19 mouse cellular contexts compared by ENCODE assay signal in the genomic region with DNA sequence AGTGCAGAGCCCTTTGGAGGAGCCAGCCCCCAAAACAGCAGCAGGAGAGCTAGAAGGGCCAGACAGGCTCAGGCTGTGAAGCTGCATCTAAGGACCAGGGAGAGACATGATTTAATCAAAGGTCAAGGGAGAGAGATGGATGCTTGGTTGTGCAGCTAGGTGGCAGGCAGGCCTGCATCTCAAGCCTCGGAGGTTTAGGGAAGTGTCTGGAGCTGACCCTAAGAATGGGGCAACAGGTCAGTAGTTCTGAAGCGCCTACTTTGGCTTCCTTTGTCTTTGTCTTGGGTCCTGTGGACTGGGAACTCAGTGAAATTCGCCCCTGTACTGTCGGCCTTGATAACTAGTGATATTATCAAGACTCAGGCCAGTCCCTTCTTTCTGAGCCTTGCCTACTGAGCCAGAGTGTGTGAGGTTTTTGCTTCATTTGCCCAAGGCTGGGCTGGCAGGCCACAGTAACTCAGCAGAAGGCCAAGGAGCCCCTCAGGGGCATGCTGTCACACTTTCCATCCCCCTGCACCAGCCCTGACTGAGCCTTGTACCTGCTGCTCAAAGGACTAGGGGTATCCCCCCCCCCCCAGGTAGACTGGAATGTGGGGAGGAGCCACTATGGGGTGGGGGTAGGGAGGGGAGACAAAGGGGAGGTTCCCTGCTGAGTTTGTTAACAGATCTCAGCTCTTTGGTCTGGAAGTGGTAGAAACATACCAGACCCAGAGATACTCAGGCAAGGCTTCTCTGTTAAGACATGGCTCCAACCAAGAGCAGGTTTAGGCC. TPM values are rescaled to one million over a fixed set of nuclear protein-coding genes. Genes with fewer than 3 reads are reported as not detected.
DNase-seq lines count a peak whose midpoint lies in the region; ATAC-seq and TF ChIP-seq lines count a peak whose summit lies in the region.
"Had no signal": no experiment of that assay in that cellular context is flagged by ENCODE, and none has a peak within 500 bp of the region (broad histone marks: within the 10 kb centered on the region; RNA-seq: fewer than 3 reads in every experiment).

No protein-coding gene starts in this region.

- 70% methylated on average over 4 of the region's 4 CpGs for WGBS in kidney, adult 2 months
- WGBS in liver, embryonic 14.5 days (ENCODE audit: insufficient replicate concordance) = 46% methylated on average over 4 of the region's 4 CpGs
- 27% methylated on average over 4 of the region's 4 CpGs for WGBS in embryonic facial prominence, embryonic 10.5 days
- 80% methylated on average over 4 of the region's 4 CpGs for WGBS in small intestine, adult 2 months
- WGBS in intestine, embryonic 15.5 days = 58% methylated on average over 4 of the region's 4 CpGs

- peaks cover 22% of the 10 kb centered on the region for H3K4me1 ChIP-seq in kidney, adult 2 months (ENCODE audit: control insufficient read depth, insufficient read depth, low read length)
- H3K4me1 ChIP-seq in liver, embryonic 14.5 days (replicated peaks; ENCODE audit: control insufficient read depth in 2 of 2, insufficient read depth in 2 of 2, low read length in 1 of 2) = peaks cover 0 to 13% of the 10 kb centered on the region in 2 experiments; a peak in 3 of 4 replicates
- H3K4me1 ChIP-seq in embryonic facial prominence, embryonic 10.5 days = peaks cover 44% of the 10 kb centered on the region
- H3K4me1 ChIP-seq in small intestine, adult 2 months (ENCODE audit: control insufficient read depth, insufficient read depth, insufficient read length, low read length) = peaks cover 32% of the 10 kb centered on the region
- H3K4me1 ChIP-seq in intestine, embryonic 15.5 days (replicated peaks) = peaks cover 11% of the 10 kb centered on the region; the same call in 1 of the 2 replicates

- no peaks in the 10 kb centered on the region for H3K36me3 ChIP-seq in kidney, adult 2 months (ENCODE audit: control insufficient read depth, insufficient read depth, low read length)
- no peaks in the 10 kb centered on the region for H3K36me3 ChIP-seq in liver, embryonic 14.5 days (replicated peaks; ENCODE audit: control insufficient read depth, insufficient read depth, low read depth)
- H3K36me3 ChIP-seq in embryonic facial prominence, embryonic 10.5 days (replicated peaks) = peaks cover 16% of the 10 kb centered on the region
- 0 out of 2 replicates have a peak, but pooled peaks cover 7% of the 10 kb centered on the region for H3K36me3 ChIP-seq in small intestine, adult 2 months (ENCODE audit: control insufficient read depth, insufficient read depth, low read length)
- no peaks in the 10 kb centered on the region for H3K36me3 ChIP-seq in intestine, embryonic 15.5 days
- H3K36me3 ChIP-seq: hindbrain, embryonic 13.5 days; liver, embryonic 13.5 days had no signal

- H3K9ac ChIP-seq in liver, embryonic 14.5 days (replicated peaks) = no peak overlapping the region
- H3K9ac ChIP-seq in intestine, embryonic 15.5 days = no peak overlapping the region
- H3K9ac ChIP-seq: hindbrain, embryonic 13.5 days; liver, embryonic 13.5 days had no signal

- peak overlapping the region; percentile 1 for H3K27ac ChIP-seq in kidney, adult 2 months (ENCODE audit: insufficient read depth, low read depth, low read length)
- no peak overlapping the region for H3K27ac ChIP-seq in liver, embryonic 14.5 days
- H3K27ac ChIP-seq in embryonic facial prominence, embryonic 10.5 days (replicated peaks) = peak overlapping the region; percentile 63
- no peak overlapping the region for H3K27ac ChIP-seq in small intestine, adult 2 months (ENCODE audit: insufficient read depth, low read depth, low read length)
- H3K27ac ChIP-seq in intestine, embryonic 15.5 days = no peak overlapping the region
- H3K27ac ChIP-seq: hindbrain, embryonic 13.5 days had no signal

- TF ChIP-seq POLR2A in kidney, adult 2 months (IDR thresholded peaks at IDR 0.05; ENCODE audit: low read depth, low read length) = no peak
- no peak for TF ChIP-seq POLR2A in small intestine, adult 2 months (IDR thresholded peaks at IDR 0.05; ENCODE audit: low read depth, low read length)

- no peaks in the 10 kb centered on the region for H3K27me3 ChIP-seq in kidney, adult 2 months (replicated peaks; ENCODE audit: control insufficient read depth, insufficient read depth, low read length)
- H3K27me3 ChIP-seq in liver, embryonic 14.5 days (ENCODE audit: control insufficient read depth, insufficient read depth, low read length) = peaks cover 16% of the 10 kb centered on the region
- H3K27me3 ChIP-seq in embryonic facial prominence, embryonic 10.5 days (replicated peaks; ENCODE audit: low read depth, poor library complexity, severe bottlenecking) = peaks cover 64% of the 10 kb centered on the region
- peaks cover 7% of the 10 kb centered on the region; the same call in 1 of the 2 replicates for H3K27me3 ChIP-seq in small intestine, adult 2 months (ENCODE audit: control insufficient read depth, insufficient read depth, low read length)
- H3K27me3 ChIP-seq in intestine, embryonic 15.5 days (replicated peaks) = peaks cover 20% of the 10 kb centered on the region

- no peaks in the 10 kb centered on the region for H3K9me3 ChIP-seq in liver, embryonic 14.5 days (ENCODE audit: control insufficient read depth, low read length)
- H3K9me3 ChIP-seq in embryonic facial prominence, embryonic 10.5 days = no peaks in the 10 kb centered on the region; the same call in 1 of the 2 replicates
- no peaks in the 10 kb centered on the region for H3K9me3 ChIP-seq in intestine, embryonic 15.5 days
- H3K9me3 ChIP-seq: hindbrain, embryonic 13.5 days; liver, embryonic 13.5 days had no signal

- no peak overlapping the region for H3K4me3 ChIP-seq in kidney, adult 2 months (ENCODE audit: insufficient read depth, low read depth, low read length)
- H3K4me3 ChIP-seq in liver, embryonic 14.5 days (ENCODE audit: insufficient read depth in 1 of 2, low read depth in 2 of 2, low read length in 2 of 2) = no peak overlapping the region
- H3K4me3 ChIP-seq in embryonic facial prominence, embryonic 10.5 days = no peak overlapping the region
- no peak overlapping the region for H3K4me3 ChIP-seq in small intestine, adult 2 months (ENCODE audit: low read depth, low read length)
- no peak overlapping the region for H3K4me3 ChIP-seq in intestine, embryonic 15.5 days (replicated peaks)
- H3K4me3 ChIP-seq: hindbrain, embryonic 13.5 days; liver, embryonic 13.5 days had no signal

- ATAC-seq in liver, embryonic 14.5 days (ENCODE audit: insufficient read depth) = no peak
- no peak for ATAC-seq in intestine, embryonic 15.5 days
- ATAC-seq: Patski had no signal

- no peak for TF ChIP-seq CTCF in kidney, adult 2 months (conservative IDR thresholded peaks at IDR 0.05; ENCODE audit: insufficient read depth, insufficient read length, low read depth, low read length)
- TF ChIP-seq CTCF in liver, embryonic 14.5 days (IDR thresholded peaks at IDR 0.05; ENCODE audit: low read depth) = peak; percentile 17; the same call in 1 of the 2 replicates
- peak; percentile 21; the same call in 1 of the 2 replicates for TF ChIP-seq CTCF in small intestine, adult 2 months (IDR thresholded peaks at IDR 0.05; ENCODE audit: extremely low read depth, insufficient read length, insufficient replicate concordance, low read depth, low read length)

- no peak for DNase-seq in kidney, adult 2 months
- DNase-seq in kidney, postnatal 14 days = no peak
- DNase-seq in liver, embryonic 14.5 days (ENCODE audit: low read depth in 3 of 3, low spot score in 3 of 3) = no peak
- DNase-seq in liver = no peak
- DNase-seq in embryonic facial prominence, embryonic 10.5 days (ENCODE audit: low spot score) = peak; percentile 24
- no peak for DNase-seq in gastrocnemius, adult 8-10 months (ENCODE audit: low spot score in 2 of 2)
- DNase-seq: adrenal gland, postnatal 36 days; cerebellum, adult 9-11 months; gastrocnemius, postnatal 14 days; layer of hippocampus, adult 9-11 months; liver, embryonic 13.5 days; lung, postnatal 36 days; right cerebral cortex, postnatal 14 days; thymus, postnatal 25 days had no signal

- no peak overlapping the region for H3K4me2 ChIP-seq in liver, embryonic 14.5 days (ENCODE audit: low read depth)
- no peak overlapping the region for H3K4me2 ChIP-seq in intestine, embryonic 15.5 days (replicated peaks)
- H3K4me2 ChIP-seq: hindbrain, embryonic 13.5 days; liver, embryonic 13.5 days; midbrain, embryonic 11.5 days had no signal

- TF ChIP-seq EP300 in liver, embryonic 14.5 days (IDR thresholded peaks at IDR 0.05; ENCODE audit: low read depth) = no peak

RNA-seq across cellular contexts. Expression of a gene that starts 5.4 kb away (rescaled TPM):
- polyA plus RNA-seq in kidney, adult 2 months (2012; rRNA removed) = 9.6 and 10.8 TPM in 2 replicates
- 1.1 and 1.5 TPM in 2 replicates for polyA plus RNA-seq in liver, embryonic 14.5 days (2012; rRNA removed)
- polyA plus RNA-seq in liver, embryonic 14.5 days (2014; fragmentation: Nextera tagmentation; extraction: Ambion mirVana) = 1.0 and 1.6 TPM in 2 replicates
- 4.9 and 6.2 TPM in 2 replicates for polyA plus RNA-seq in embryonic facial prominence, embryonic 10.5 days (2016; fragmentation: Nextera tagmentation; extraction: Ambion mirVana)
- 17.9 and 43.6 TPM in 2 replicates for polyA plus RNA-seq in small intestine, adult 2 months (2012; rRNA removed)
- polyA plus RNA-seq in intestine, embryonic 15.5 days (2015; fragmentation: Nextera tagmentation; extraction: Ambion mirVana) = 6.6 and 7.2 TPM in 2 replicates
- not detected for total RNA-seq in gastrocnemius, adult 8-10 months (2022)

RNA-seq across cellular contexts. Expression of a gene that starts 51.1 kb away (rescaled TPM):
- polyA plus RNA-seq in kidney, adult 2 months (2012; rRNA removed) = 7.2 and 10.4 TPM in 2 replicates
- 57.4 and 208 TPM in 2 replicates for polyA plus RNA-seq in liver, embryonic 14.5 days (2012; rRNA removed)
- 192 and 224 TPM in 2 replicates for polyA plus RNA-seq in liver, embryonic 14.5 days (2014; fragmentation: Nextera tagmentation; extraction: Ambion mirVana)
- 625 and 641 TPM in 2 replicates for polyA plus RNA-seq in embryonic facial prominence, embryonic 10.5 days (2016; fragmentation: Nextera tagmentation; extraction: Ambion mirVana)
- 0.95 and 6.1 TPM in 2 replicates for polyA plus RNA-seq in small intestine, adult 2 months (2012; rRNA removed)
- polyA plus RNA-seq in intestine, embryonic 15.5 days (2015; fragmentation: Nextera tagmentation; extraction: Ambion mirVana) = 424 and 451 TPM in 2 replicates
- 100 to 1,000 TPM in 2 of 4 experiments, 10 to 100 TPM in 2; 86.8 to 116 (median 104) TPM for total RNA-seq in gastrocnemius, adult 8-10 months (2022)

Comparison
In these comparisons a context has a peak if more than half of its experiments do, and no peak if none do; other contexts are left out.
1. H3K27ac ChIP-seq: peak in kidney, adult 2 months (single experiment) and embryonic facial prominence, embryonic 10.5 days (single experiment); none in liver, embryonic 14.5 days (single experiment), small intestine, adult 2 months (single experiment) and intestine, embryonic 15.5 days (single experiment).